Mouse (Mus musculus): ENCODE measurements at regions not wholly inside any gene's neighbourhood (a gene's known extent, or its start where the extent isn't known, plus 50 kb on each side); places are given as distances from the start of the nearest gene placed in this dataset.

DNA sequence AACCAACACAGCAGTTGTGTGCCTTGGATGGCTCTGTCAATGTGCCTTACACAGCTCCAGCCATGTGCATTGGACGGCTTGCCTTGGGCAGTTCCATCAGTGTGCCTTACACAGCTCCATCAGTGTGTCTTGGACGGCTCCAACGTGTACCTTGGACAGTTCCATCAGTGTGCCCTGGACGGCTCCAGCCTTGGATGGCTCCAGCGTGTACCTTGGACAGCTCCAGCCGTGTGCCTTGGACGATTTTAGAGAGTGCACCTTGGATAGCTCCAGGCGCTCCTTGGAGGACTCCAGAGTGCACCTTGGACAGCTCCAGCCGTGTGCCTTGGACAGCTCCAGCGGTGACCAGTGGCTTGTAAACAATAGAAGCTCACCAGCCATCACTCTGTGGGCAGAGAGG is 321.7 kb upstream of the Kcnab2 start:
- TF ChIP-seq MYB (IDR thresholded peaks at IDR 0.05; ENCODE audit: low read depth, low read length) (no peak), ZNF384 (IDR thresholded peaks at IDR 0.05; ENCODE audit: low read depth, low read length) (no peak)
